Mouse (Mus musculus): ENCODE results near the gene Cntn5.
"Not testable (repeated sequence)": the region's sequence is repeated elsewhere in the genome, so short reads cannot be mapped to it uniquely, and the experiment has no call there.

The Cntn5 gene

DNA sequence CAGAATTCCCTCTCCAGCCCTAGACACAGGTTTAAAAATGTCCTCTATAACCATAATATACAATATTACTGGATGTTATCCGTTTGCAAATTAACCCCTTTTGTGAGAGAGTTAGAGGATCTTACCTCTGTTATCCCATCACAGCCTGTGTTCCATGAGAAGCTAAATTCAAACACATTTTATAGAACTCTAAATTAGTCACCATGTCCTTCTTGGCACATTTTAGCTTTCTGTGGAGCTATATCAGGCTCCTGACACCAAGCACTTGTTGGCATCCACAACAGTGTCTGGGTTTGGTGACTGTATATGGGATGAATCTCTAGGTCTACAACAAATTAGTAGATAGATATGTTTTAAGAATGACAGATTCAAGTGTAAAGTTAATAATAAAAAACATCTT, 253.9 kb downstream of the Cntn5 start:
- no peak for DNase-seq (ENCODE audit: low spot score)

DNA sequence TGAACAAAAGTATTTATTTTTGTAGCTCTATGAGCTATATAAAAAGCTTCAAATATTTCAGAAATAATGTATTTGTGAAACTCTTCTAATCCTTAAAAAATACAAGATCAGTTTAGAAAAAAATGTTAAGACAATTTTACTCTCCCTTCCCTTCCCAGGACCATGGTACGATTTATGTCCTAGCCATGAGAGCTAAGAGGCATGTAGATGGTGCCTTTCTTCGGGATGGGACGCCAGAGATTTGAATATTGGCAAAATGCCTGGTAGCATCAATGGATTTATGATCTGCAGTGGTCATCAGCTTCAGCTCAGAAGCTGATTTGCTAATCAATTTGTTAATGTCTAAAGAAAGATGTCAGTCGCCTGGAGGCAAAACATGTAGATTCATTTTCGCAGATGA, 258.6 kb downstream of the Cntn5 start:
- no peak for DNase-seq (ENCODE audit: low spot score)

DNA sequence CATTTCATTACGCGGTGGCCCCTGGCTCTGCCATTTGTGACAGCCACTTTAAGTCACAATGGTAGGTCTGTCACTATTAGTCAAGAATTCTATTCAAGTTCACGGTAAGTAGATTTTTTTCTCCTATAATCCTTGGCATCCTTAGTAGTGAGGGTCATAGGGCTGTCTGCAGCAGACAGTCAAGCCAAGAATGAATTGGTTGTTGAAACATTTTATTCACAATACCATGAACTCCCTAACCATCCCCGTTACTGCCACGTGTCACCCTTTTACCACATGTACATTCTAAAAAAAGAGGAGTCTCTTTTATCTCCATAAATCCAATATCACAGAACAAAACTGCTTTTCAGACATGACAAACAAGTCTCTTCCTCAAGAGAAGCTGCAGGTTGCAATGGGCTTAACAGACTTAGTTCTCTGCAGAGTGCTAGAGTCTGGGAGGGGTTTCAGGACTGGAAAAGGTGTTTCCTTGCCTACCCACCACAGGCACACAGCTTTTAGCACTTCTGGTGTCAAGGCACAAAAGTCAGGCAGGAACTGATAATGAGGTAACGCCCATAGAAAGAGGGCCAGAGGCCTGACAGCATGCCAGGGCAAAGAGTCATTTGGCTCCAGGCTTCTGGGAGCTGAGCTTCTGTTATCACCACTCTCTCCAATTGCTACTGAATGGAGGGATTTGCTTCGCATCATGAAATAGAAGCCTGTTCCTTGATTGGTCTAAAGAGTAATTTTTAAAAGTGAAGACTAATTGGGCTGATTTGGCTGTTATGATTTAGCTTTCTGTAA, 259.3 kb downstream of the Cntn5 start:
- no peak for DNase-seq (ENCODE audit: low spot score)

DNA sequence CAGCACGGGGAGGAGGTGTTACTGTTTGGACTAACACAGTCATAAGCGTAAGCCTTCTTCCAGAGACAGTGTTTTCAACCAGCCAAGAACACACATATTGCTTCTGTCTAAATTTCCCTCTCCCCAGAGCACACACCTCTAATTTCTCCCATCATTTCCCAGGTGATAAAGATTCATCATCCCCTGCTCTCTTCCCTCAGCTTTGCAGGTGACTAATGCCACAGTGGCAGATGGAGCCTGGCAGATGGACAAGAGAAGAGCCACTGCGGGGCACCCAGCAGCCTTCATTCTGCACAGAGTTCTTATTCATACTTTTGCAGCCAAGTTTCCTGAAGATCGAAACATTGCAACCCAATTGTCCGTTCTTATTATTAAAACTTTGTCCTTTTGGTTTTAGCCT, 286.5 kb downstream of the Cntn5 start:
- no peak for DNase-seq (ENCODE audit: low spot score)

DNA sequence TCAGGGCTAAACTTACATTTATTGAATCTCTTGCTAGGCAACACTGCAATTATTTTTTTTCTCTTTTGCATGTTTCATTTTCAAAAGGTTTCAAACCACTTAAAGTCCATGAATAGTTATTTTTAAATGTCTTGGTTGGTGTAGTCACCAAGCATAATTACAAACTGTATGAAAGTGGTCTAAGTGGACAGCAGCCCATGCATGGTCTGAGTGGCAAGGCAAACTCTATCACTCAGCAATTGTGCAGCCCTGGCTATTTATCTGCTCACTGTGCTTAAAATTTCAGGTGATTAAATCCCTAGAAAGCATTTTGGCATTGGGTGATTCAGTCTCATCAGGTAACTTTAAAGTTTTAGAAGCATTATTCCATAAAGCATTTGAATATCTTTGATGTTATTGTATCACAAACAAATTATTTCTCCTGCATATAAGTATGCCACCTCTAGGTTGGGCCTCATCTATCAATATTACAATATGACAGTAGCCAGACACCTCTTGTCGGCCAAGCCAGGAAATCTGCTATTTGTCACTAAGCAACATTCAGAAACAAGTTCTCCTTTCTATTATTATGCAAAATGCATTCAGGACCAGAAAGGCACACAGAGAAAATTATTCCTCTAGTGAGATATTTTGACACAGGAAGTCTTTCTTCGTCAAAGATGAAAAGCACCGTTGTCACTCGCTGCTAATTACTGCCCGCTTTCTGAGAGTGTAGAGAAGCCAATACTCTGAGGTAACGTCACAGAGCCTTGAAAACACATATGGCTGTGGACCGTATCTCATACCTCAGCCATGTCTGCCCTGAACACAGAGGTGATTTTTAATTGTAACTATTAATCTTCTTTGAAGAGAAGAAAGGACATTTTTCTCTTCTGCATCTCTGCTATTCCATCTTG, 329.0 kb downstream of the Cntn5 start:
- DNase-seq (ENCODE audit: low spot score), result no peak

DNA sequence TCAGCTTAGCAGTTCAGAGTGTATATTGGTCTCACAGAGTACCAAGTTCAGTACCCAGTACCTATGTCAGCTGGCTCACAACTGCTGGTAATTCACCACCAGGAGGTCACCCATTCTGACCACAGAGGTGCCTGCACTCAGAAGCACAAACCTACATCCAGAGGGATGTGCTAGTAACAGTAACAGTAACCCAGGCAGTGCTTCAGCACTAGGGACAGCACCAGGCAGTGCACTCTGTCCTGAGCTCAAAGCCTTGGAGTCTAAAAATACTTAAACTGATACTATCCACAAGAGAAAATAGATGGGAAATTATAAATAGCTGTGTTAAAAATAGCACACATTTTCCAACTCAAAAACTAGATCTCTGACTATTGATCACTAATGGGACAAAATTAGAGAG, 334.7 kb downstream of the Cntn5 start:
- DNase-seq (ENCODE audit: low spot score), result no peak

DNA sequence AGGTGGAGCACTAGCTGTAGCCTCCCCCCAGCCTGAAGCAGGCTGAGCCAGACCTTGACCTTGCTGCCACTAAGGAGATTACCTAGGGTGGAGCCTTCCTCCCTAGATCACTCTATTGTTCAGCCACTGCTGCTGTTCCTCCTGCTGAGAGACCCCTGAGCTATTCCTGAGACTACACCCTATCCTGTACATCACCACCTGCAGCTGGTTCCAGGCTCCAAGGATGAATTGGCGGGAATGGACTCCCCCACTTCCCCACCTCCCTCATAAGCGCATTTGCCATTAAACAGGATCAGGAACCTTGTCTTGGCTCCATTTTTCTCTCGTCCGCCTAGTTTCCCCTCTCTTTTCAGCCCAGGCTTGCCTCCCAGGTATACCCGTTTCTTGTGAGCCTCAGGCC, 363.7 kb downstream of the Cntn5 start:
- not testable (repeated sequence) for DNase-seq (ENCODE audit: low spot score)

DNA sequence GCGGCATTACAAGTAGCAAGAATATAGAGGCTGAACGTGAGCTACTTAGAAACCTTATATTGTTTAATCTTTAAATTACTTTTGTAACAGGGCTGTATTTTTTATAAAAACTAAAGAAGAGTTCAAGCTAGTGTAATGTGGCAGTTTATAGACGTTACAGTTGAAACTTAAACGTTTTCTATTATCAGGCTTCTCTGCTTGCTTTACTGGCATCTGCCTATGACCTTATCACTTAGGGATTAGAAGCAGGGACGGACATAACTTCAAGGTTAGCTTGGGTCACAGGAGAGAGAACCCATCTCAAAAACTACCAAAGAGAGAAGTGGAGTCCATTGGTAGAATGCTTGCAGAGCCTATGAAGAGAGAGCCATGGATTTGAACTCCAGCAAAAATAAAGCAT, 372.3 kb downstream of the Cntn5 start:
- no peak for DNase-seq (ENCODE audit: low spot score)

DNA sequence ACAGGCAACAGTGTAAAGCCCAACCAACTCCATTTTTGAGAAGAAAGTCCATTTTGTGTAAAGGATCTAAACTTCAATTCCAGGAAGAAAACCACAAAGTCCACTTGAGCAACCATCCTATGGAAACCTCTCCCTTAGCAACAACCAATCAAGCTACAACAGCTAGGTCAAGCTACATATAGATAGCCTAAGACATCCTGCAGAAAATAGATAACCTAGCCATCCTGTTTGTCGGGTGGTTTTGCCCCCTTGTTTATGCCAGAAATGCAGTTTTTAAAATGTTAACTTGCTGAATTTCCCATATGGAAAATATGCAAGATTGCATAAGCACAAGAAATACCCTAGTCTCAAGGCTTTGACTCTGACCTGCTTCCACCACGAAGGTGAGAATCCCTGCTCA, 373.5 kb downstream of the Cntn5 start:
- DNase-seq (ENCODE audit: low spot score), result no peak

DNA sequence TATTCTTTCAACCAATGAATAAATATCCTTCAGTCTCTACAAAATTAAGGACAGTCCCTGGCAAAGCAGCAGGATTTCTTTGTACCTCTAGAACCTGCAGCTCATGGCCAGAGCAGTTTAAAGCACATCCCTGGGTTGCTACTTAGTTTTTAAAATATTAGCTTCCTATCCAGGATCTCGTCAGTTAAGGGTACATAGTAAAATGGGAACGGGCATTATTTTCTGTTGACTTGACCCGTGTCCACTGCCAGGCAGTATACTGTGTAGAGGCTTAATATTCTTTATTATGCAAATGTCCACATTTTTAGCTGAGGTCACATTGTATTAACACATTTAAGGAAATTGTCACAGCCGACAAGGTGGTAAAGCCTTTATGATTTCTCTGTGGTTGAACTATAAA, 375.0 kb downstream of the Cntn5 start:
- DNase-seq (ENCODE audit: low spot score), result no peak

DNA sequence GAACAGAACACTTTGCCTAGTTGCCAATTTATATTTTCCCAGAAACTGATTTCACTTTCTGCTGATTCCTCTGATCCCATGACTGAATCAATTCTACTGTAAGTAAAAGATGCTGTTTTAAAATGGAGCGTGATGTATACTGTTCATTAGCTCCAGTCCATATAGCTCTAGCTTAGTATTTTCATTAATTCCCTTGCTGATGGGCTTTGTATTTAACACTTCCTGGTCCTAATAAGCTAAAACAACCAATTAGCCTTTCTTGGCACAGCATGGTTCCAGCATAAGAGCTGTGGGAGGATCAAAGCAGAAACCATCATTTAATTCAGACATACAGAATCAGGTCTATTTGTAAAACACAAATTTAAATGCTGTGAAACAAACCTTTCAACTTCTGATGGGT, 375.5 kb downstream of the Cntn5 start:
- no peak for DNase-seq (ENCODE audit: low spot score)

DNA sequence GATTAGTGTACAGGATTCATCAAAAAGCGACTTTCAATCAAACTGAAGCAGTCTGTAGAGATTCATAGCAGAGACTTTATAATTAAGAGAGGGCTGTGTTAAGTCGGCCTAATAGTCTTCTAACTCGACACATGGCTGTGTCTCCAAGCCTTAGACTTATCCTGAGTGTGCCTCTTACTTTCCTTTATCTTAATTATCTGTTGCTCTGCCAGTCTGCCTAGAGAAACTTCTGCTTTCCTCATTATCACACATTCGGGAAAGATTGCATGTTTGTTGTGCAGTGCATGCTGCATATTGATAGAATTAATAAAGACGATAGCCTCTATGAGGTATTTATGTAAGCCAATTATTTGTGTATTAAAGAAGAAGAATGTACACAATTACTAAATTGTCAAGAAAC, 375.9 kb downstream of the Cntn5 start:
- DNase-seq (ENCODE audit: low spot score), result no peak

DNA sequence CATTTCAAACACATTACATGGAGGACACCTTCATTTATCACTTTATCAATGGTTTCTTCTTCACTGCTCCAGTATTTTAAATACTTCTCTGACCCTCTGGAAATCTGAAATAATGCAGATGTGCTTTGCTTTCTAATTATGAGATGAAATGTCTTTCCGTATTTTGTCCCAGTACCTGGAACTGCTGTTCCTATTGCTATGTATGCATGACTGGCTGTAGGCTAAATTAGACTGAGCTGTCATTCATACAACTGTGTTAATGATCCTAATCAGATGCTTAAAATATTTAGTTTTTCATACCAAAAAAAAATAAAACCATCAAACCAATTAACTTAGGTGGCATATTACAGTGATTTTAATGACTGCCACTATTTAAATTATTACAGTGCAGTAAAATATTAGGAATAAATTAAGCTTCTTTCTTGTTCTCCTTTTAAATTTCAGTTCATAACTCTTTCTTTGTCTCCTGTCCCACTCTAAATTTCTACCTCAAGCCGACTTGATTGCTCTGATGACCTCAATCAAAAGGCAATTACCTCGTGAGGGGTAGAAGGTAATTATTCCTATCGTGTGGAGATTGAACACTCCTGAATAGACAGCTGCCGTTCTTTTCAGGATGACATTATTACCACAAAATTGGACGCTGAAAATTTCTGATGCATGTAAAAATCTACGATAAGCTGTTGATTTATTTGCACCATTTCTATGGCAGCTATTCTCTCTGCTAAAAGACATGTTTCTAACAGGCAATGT, 378.5 kb downstream of the Cntn5 start:
- no peak for DNase-seq (ENCODE audit: low spot score)

DNA sequence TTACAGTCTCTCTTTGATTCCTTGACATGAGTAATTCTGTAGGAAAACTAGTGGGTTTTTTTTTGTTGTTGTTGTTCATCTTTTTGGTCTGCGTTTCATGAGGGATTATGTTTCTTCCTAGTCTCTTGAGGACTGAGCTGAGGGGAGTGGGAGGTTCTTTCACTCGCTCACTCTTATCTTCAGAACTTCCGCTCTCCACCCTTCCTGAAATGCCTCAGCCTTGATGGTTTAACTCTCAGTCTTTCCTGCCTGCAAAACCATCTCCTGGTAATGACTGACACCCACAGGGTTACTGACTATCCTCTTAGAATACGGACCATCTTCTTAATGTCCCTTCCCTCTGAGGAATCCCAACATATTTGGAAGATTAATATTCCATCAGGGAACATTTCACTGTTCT, 382.0 kb downstream of the Cntn5 start:
- DNase-seq (ENCODE audit: low spot score), result no peak

DNA sequence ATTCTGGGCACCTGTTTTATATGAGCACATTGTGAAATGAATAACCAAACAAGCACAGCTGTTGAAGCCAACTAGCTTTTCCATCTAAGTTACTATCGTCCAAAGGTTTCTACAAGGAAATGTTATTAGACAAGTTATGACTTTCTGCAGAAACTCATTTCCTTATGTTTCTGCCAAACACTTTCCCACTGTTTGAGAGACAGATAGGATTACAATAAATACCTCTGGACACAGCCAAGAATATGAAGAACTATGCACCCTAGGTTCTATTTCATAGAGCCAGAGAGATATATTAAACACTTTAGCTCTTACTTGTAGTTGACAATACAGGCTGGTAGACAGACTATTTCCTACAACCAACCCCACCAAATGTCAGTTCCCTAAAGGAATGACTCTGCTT, 383.5 kb downstream of the Cntn5 start:
- no peak for DNase-seq (ENCODE audit: low spot score)

DNA sequence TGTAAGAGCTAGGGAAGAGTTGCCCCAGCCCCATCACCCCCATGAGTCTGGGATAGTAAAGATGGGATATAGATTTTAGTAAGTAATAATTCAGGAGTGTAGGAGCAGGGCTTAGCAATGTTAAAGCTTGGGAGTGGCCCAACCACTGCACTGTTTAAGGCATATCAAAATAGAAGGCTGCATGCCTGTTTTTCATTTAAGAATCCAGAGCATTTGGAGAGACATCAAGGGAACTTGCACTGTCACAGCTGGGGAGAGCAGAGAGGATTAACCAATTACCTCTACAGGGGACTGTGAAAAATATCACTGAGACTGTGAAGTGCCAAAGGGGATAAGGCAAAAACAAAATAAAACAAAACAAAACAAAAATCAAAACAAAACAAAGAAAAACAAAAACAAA, 412.3 kb downstream of the Cntn5 start:
- no peak for DNase-seq (ENCODE audit: low spot score)

DNA sequence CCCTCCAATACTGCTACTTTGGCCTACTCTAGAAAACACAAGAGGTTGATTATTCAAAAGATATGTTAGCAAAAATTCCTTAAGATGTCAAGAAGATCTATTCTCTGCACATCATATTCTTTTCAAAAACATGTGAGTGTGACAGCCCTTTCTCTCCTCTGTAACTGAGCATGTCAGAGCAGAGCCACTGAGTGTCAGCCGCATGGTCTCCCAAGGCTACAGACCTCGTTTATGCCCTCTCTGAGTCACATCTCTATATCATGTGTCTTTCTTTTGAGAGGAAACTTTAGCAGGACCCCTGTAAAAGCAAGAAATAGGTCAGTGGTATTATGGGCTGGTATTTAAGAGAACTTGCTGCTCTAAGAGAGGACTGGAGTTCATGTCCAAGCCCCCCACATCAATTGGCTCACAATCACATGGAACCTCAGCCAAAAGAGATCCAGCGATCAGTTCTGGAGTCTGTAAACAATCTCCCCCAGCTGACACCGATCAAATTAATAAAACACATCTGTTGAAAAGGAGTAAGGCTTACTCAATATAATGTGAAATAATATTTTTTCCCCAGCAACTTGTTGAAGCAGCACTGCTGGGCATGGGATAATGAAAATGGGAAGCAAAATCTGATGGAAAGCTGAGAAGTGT, 433.0 kb downstream of the Cntn5 start:
- DNase-seq (ENCODE audit: low spot score), result peak; percentile 9

DNA sequence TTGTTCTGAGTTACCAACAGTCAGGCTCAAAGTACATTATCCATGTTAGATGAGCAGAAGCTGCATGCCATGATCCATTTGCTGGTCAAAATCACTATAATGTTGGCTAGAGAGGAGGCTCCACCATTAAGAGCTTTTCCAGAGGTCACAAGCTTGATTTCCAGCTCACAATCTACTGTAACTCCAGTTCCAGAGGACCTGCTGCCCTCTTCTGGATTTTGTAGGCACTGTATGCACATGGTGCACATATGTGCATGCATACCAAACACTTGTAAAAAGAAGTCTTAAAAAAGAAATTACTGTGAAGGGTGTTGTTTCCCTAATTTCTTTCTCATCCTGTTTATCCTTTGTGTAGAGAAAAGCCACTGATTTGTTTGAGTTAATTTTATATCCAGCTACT, 439.8 kb downstream of the Cntn5 start:
- DNase-seq (ENCODE audit: low spot score), result no peak

DNA sequence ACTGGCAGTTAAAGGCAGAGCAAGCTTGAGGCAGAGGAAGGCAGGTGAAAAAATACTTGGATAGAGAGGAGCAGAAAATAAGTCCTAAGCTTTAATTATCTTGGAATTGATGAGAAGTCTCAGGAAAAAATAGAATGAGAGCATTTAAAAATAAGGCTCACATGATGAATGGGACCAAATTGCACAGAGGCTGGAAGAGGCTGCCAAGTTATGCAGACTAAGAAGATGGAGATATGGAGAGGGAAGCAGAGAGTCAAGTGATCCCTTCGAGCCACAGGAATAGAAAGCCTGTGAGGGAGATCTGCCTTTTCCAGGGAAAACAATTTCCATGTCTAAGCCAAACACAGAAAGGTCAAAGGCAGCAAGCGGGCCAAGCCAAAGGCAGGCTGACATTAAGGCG, 446.7 kb downstream of the Cntn5 start:
- DNase-seq (ENCODE audit: low spot score), result no peak

DNA sequence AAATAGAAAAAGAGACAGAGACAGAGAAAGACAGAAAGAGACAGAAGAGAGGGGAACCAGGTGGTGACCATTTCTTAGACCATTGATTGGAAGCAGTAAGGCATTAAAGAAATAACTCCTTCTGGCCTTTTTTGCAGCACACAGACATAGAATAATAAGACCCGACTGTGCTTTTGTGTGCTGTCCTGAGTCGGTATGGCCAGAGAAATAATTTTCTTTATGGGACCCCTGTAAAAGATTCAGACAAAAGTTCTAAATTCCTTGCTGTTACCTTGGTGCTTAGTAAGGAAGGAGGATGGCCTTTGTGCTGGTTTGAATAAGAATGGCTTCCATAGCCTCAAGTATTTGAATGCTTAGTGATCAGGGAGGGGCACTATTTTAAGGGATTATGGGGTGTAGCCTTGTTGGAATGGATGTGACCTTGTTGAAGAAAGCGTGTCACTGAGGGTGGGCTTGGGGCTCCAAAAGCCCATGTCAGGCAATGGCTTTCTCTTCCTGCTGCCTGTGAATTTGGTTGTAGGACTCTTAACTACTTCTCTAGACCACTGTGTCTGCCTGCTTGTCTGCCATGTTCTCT, 455.5 kb downstream of the Cntn5 start:
- DNase-seq (ENCODE audit: low spot score), result no peak

DNA sequence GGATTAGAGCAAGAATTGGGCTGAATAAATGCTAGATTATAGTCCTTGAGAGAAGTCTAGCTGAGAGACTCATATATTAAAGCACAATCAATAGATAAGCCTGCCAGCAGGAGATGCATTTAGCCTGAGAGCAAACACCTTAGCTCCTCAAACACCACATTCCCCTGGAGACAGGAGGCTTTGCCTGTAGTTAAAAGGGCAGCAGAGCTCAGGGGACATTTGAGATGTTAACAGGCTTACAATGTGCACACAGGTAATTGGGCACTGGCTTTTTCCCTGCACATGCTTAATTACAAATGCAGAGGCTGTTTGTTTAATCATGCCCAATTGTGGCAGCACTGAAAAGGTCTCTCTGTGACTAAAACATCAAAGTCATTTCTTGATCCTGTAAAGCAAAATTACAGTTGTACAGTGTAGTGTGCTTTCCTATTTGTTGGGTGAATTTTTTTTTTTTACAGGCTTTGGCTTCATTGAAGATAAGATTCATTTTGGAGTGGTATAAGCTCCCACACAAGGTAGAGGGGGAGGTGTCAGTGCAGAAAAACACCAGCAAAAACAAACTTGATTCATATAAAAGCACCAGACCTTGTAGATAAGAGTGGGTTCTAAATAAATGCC, 457.2 kb downstream of the Cntn5 start:
- DNase-seq (ENCODE audit: low spot score), result no peak

Data from ovary, postnatal 14 days (tissue).